Mouse (Mus musculus) liver, postnatal 0 days (tissue): ENCODE results near the gene Krtap27-1. TPM values are rescaled to one million over a fixed set of nuclear protein-coding genes. Genes with fewer than 3 reads are reported as not detected.

Experiments used
- ATAC-seq: fragments of 200-750 bp; cut with Nextera tagmentation; 2 replicates; pipeline ENCODE4 v1.8.0; 2017; ENCODE audit warnings: mild to moderate bottlenecking, moderate library complexity
- DNase-seq: peaks from one replicate; pipeline ENCODE4 v3.0.0-alpha.2; 2016
- H3K27ac ChIP-seq: fragments of 300-500 bp; sonication (generic); 2 replicates; pipeline ENCODE4 v1.5.1; 2014; ENCODE audit warnings: antibody characterized with exemption, moderate library complexity, mild to moderate bottlenecking, low read depth
- H3K27me3 ChIP-seq: fragments of 300-500 bp; sonication (generic); 2 replicates; pipeline ENCODE4 v1.6.1; 2014; ENCODE audit warnings: low read length, control low read depth, mixed read lengths; ENCODE audit not compliant: insufficient read depth
- H3K36me3 ChIP-seq: fragments of 300-500 bp; sonication (generic); replicated peaks from 2 replicates; pipeline ENCODE4 v1.6.1; 2014; ENCODE audit warnings: mild to moderate bottlenecking, control low read depth, low read length, moderate library complexity, mixed read lengths; ENCODE audit not compliant: insufficient read depth
- H3K4me1 ChIP-seq: fragments of 300-500 bp; sonication (generic); 2 replicates; pipeline ENCODE4 v1.6.1; 2014; ENCODE audit warnings: antibody characterized with exemption, mild to moderate bottlenecking, control low read depth; ENCODE audit not compliant: insufficient read depth
- H3K4me2 ChIP-seq: fragments of 300-500 bp; sonication (generic); 2 replicates; pipeline ENCODE4 v1.6.1; 2014; ENCODE audit warnings: low read depth, mild to moderate bottlenecking, low read length, moderate library complexity, mixed read lengths
- H3K4me3 ChIP-seq: fragments of 300-500 bp; sonication (generic); 2 replicates; pipeline ENCODE4 v1.5.1; 2014; ENCODE audit warnings: low read depth, low read length
- H3K9ac ChIP-seq: fragments of 300-500 bp; sonication (generic); replicated peaks from 2 replicates; pipeline ENCODE4 v1.6.1; 2014; ENCODE audit warnings: mild to moderate bottlenecking, moderate library complexity
- H3K9me3 ChIP-seq: fragments of 300-500 bp; sonication (generic); 2 replicates; pipeline ENCODE4 v1.6.1; 2016; ENCODE audit warnings: mild to moderate bottlenecking, control low read depth, low read length, mixed read lengths
- CTCF ChIP-seq: sonication (generic); IDR thresholded peaks from 2 replicates; pipeline ENCODE4 v1.5.1; 2016; ENCODE audit warnings: antibody characterized with exemption, low read depth
- EP300 ChIP-seq: IDR thresholded peaks from 2 replicates; pipeline ENCODE4 v1.6.1; 2016; ENCODE audit warnings: antibody characterized with exemption, low read depth, mild to moderate bottlenecking
- WGBS: fragments of 180-500 bp; shearing (Covaris S2); extraction: QIAGEN DNeasy Blood & Tissue Kit; methylation state at CpG from one replicate; pipeline ENCODE4 v1.1.7; 2014; ENCODE audit not compliant: insufficient replicate concordance; 5-methylcytosine and 5-hydroxymethylcytosine counted together
- polyA plus RNA-seq: library from polyadenylated mRNA; unstranded; fragments of >200 nt; fragmentation: Nextera tagmentation; extraction: Ambion mirVana; gene quantifications from 2 replicates; pipeline ENCODE4 v1.2.1, GENCODE M21; 2015

The Krtap27-1 gene
- polyA plus RNA-seq, 1 experiment from 2014 or later, result not detected

DNA sequence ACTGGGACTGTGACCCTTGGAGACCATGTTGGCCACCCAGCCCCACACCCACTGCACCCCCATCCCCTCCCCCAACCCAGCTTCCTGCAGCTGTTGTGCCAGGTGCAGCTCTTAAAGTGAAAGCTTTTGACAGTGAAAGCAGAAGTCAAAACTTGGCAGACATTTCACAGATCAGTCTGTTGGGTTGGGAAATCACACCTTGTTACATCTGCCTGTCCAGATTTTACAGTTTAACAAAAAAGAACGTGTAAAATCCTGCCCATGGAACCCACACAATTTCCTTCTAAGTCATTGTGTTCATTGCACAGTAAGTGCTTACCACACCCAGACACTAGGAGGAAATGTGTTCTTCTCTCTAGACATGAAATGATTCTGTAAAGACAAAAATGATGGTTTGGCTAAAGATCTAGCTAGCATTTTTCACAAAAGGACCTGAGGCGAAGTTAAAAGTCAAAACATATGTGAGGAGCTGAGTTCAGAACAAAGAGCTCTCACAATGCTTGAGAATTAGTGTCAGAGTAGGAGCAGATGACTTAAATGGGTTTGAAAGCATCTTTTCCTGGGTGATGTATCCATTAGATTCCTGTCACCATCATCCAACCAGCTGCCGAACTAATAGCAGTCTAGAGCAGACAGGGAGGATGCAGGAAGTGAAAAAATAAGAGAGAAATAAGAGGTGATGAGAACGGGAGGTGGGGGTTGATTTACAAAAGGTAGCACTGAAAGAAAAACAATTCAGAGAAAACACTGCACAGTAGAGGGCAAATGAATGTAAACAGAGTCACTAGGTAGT lies 29.8 kb upstream of the Krtap27-1 start:
- no peaks in the 10 kb centered on the region for H3K36me3 ChIP-seq
- no peaks in the 10 kb centered on the region for H3K4me1 ChIP-seq
- H3K9me3 ChIP-seq, result no peaks in the 10 kb centered on the region
- peak; percentile 46 for DNase-seq
- 46% methylated on average over 4 of the region's 4 CpGs for WGBS
- no peak overlapping the region for H3K4me2 ChIP-seq
- H3K4me3 ChIP-seq, result no peak overlapping the region
- no peak overlapping the region for H3K9ac ChIP-seq
- peak; percentile 78 for ATAC-seq
- TF ChIP-seq EP300 (no peak), CTCF (no peak)
- H3K27me3 ChIP-seq, result no peaks in the 10 kb centered on the region
- H3K27ac ChIP-seq, result peak overlapping the region; percentile 7; the same call in 1 of the 2 replicates

DNA sequence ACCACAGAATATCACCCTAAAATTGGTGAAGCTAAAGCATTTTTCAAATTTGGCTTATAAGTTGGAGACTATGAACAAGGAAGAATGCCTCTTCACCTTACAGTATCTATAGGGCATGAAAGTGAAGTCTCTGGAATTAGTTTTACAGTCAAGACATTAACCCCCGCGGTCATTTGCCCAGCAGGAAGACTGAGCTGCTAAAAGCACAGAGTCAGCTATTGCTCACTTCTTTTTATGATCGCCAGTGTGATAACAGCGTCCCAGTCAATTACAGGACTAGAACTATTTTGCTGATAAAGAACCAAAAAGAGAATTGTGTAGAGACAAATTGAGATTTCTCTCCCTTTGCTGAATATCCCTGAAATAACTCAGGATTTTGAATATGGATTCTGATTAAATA lies 24.8 kb upstream of the Krtap27-1 start:
- no peak overlapping the region for H3K9ac ChIP-seq
- no peak overlapping the region for H3K4me3 ChIP-seq
- H3K27me3 ChIP-seq, result no peaks in the 10 kb centered on the region
- ATAC-seq (no peak), DNase-seq (no peak)
- no peak overlapping the region for H3K4me2 ChIP-seq
- H3K4me1 ChIP-seq, result no peaks in the 10 kb centered on the region
- WGBS, result 74% methylated on average over 4 of the region's 4 CpGs
- no peak overlapping the region for H3K27ac ChIP-seq
- H3K9me3 ChIP-seq, result no peaks in the 10 kb centered on the region
- no peak for TF ChIP-seq CTCF
- no peak for TF ChIP-seq EP300
- H3K36me3 ChIP-seq, result no peaks in the 10 kb centered on the region

- ATAC-seq, result no peak
- TF ChIP-seq CTCF, result no peak
- TF ChIP-seq EP300, result no peak
- WGBS, result 62% methylated on average over 2 of the region's 2 CpGs
- no peaks in the 10 kb centered on the region for H3K27me3 ChIP-seq
- no peaks in the 10 kb centered on the region for H3K36me3 ChIP-seq
- DNase-seq, result no peak
- no peaks in the 10 kb centered on the region for H3K4me1 ChIP-seq
- no peak overlapping the region for H3K4me2 ChIP-seq
- H3K9me3 ChIP-seq, result no peaks in the 10 kb centered on the region
- H3K27ac ChIP-seq, result no peak overlapping the region
- no peak overlapping the region for H3K4me3 ChIP-seq
- H3K9ac ChIP-seq, result no peak overlapping the region
Observed at GRCm38 (mm10) chr16:88681282-88681681, 9.8 kb upstream of the Krtap27-1 start.

DNA sequence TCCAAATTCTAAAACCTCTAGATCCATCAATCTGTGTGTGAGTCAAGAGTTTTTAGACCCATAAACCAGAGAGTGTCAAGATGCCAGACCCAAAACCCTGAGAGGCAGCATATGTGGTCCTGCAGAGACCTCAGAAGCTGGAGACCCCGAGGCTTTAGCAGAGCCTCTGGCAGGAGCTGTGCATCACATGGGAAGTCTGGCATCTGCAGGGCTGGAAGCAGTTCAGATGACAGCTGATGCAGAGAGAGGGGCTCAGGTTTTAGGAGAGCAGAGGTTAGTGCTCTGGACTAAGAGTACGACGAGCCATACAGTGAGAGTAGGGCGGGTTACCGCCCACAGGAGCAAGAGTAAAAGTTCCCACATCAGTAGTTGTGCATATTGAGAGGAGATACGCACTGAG lies 7.6 kb upstream of the Krtap27-1 start:
- Histone ChIP-seq H3K36me3 (no peaks in the 10 kb centered on the region), H3K4me1 (no peaks in the 10 kb centered on the region), H3K9me3 (no peaks in the 10 kb centered on the region), H3K27me3 (no peaks in the 10 kb centered on the region), H3K27ac (no peak overlapping the region), H3K4me2 (no peak overlapping the region), H3K4me3 (no peak overlapping the region), H3K9ac (no peak overlapping the region)
- WGBS, result 72% methylated on average over 6 of the region's 6 CpGs
- ATAC-seq, result no peak
- no peak for DNase-seq
- TF ChIP-seq EP300 (no peak), CTCF (no peak)

DNA sequence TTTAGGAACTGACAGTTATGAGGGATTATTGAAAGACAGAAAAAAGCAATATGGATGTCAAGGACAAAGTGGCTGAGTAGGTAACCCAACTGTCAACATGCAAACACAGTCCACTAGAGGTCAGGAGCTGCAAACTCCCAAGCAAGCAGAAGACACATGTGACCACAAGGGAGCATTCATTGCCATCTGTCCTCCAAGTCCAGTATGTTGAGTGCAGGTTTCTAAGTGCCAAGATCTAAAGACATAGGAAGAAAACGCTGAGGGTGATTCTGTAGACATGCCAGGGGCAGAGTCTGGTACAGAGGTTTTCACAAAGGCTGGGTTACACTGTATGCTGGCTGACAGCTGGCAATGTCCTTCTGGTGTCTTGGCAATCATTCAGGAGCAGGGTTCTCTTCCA lies 14.0 kb downstream of the Krtap27-1 start:
- peak; percentile 43; the same call in 1 of the 2 replicates for ATAC-seq
- H3K36me3 ChIP-seq, result no peaks in the 10 kb centered on the region
- H3K4me3 ChIP-seq, result no peak overlapping the region
- no peaks in the 10 kb centered on the region for H3K9me3 ChIP-seq
- 43% methylated on average over 1 of the region's 1 CpGs for WGBS
- no peak overlapping the region for H3K27ac ChIP-seq
- H3K9ac ChIP-seq, result no peak overlapping the region
- H3K4me2 ChIP-seq, result no peak overlapping the region
- H3K27me3 ChIP-seq, result no peaks in the 10 kb centered on the region
- no peaks in the 10 kb centered on the region for H3K4me1 ChIP-seq
- DNase-seq, result no peak
- TF ChIP-seq CTCF (peak; percentile 73), EP300 (no peak)

GRCm38 (mm10) chr16:88651952-88652351 lies 19.5 kb downstream of the Krtap27-1 start:
- no peak overlapping the region for H3K4me3 ChIP-seq
- ATAC-seq (no peak), DNase-seq (no peak)
- no peaks in the 10 kb centered on the region for H3K4me1 ChIP-seq
- whole genome bisulfite sequencing, result 44% methylated on average over 2 of the region's 2 CpGs
- no peak for TF ChIP-seq EP300
- no peak for TF ChIP-seq CTCF
- no peaks in the 10 kb centered on the region for H3K27me3 ChIP-seq
- no peaks in the 10 kb centered on the region for H3K36me3 ChIP-seq
- H3K27ac ChIP-seq, result no peak overlapping the region
- no peak overlapping the region for H3K4me2 ChIP-seq
- H3K9me3 ChIP-seq, result no peaks in the 10 kb centered on the region
- H3K9ac ChIP-seq, result no peak overlapping the region
